Mouse (Mus musculus) spleen, adult 2 months (tissue): ENCODE data around the gene Mlh1.

Experiments used
- CTCF ChIP-seq: fragments of 200-500 bp; IDR thresholded peaks from 2 replicates; pipeline ENCODE4 v1.5.1; 2011; ENCODE audit warnings: mild to moderate bottlenecking, inconsistent platforms; ENCODE audit not compliant: insufficient read depth, insufficient read length, insufficient replicate concordance; ENCODE audit errors: extremely low read depth
- POLR2A ChIP-seq: fragments of 200-500 bp; IDR thresholded peaks from 2 replicates; pipeline ENCODE4 v1.6.1; 2011; ENCODE audit warnings: low read depth, low read length, inconsistent platforms

DNA sequence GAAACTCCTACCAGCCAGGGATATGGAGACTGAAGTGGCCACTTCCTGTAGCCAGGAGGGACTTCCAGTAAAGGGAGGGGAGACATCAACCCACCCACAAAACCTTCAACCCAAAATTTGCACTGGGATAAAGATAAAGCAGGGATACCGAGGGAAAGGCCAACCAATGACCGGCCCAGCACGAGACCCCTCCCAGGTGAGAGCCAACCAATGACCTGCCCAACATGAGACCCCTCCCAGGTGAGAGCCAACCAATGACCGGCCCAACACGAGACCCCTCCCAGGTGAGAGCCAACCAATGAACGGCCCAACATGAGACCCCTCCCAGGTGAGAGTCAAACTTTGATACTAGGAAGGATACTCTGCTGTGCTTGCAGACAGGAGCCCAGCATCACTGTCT is 23.3 kb upstream of the Mlh1 start:
- TF ChIP-seq CTCF (no peak), POLR2A (no peak)
